Mouse (Mus musculus): ENCODE data around the gene Trappc11. TPM values are rescaled to one million over a fixed set of nuclear protein-coding genes. Genes with fewer than 3 reads are reported as not detected.

Gene Trappc11
- polyA plus RNA-seq, 1 experiment from 2014 or later = 37.5 TPM

GRCm38 (mm10) chr8:47553613-47554012 lies 20.3 kb upstream of the Trappc11 start:
- ATAC-seq (ENCODE audit: low FRiP score, low TSS enrichment) = no peak
- 87% methylated on average over 6 of the region's 6 CpGs for WGBS
- H3K27me3 ChIP-seq (ENCODE audit: control insufficient read depth, insufficient read depth, low read length) = no peaks in the 10 kb centered on the region
- H3K27ac ChIP-seq (ENCODE audit: low read depth, low read length) = no peak overlapping the region
- H3K4me2 ChIP-seq (replicated peaks; ENCODE audit: low read depth, low read length) = no peak overlapping the region
- H3K4me1 ChIP-seq (ENCODE audit: control insufficient read depth, insufficient read depth, low read length) = no peaks in the 10 kb centered on the region
- H3K9ac ChIP-seq (ENCODE audit: low read depth, low read length) = no peak overlapping the region
- H3K36me3 ChIP-seq (ENCODE audit: control insufficient read depth, insufficient read depth, low read length) = peaks cover 30% of the 10 kb centered on the region
- no peaks in the 10 kb centered on the region for H3K9me3 ChIP-seq (ENCODE audit: control insufficient read depth, low read length)
- H3K4me3 ChIP-seq (ENCODE audit: low read length) = no peak overlapping the region

GRCm38 (mm10) chr8:47547102-47547501 lies 13.8 kb upstream of the Trappc11 start:
- ATAC-seq (ENCODE audit: low FRiP score, low TSS enrichment) = no peak

GRCm38 (mm10) chr8:47544094-47544493 lies 10.8 kb upstream of the Trappc11 start:
- 93% methylated on average over 5 of the region's 5 CpGs for WGBS
- no peaks in the 10 kb centered on the region for H3K9me3 ChIP-seq (ENCODE audit: control insufficient read depth, low read length)
- no peak overlapping the region for H3K4me2 ChIP-seq (replicated peaks; ENCODE audit: low read depth, low read length)
- H3K36me3 ChIP-seq (ENCODE audit: control insufficient read depth, insufficient read depth, low read length) = peaks cover 67% of the 10 kb centered on the region
- no peak overlapping the region for H3K27ac ChIP-seq (ENCODE audit: low read depth, low read length)
- no peaks in the 10 kb centered on the region for H3K4me1 ChIP-seq (ENCODE audit: control insufficient read depth, insufficient read depth, low read length)
- no peak for ATAC-seq (ENCODE audit: low FRiP score, low TSS enrichment)
- no peak overlapping the region for H3K9ac ChIP-seq (ENCODE audit: low read depth, low read length)
- H3K4me3 ChIP-seq (ENCODE audit: low read length) = no peak overlapping the region
- H3K27me3 ChIP-seq (ENCODE audit: control insufficient read depth, insufficient read depth, low read length) = no peaks in the 10 kb centered on the region

More at GRCm38 (mm10) chr8:47547102-47547501, 13.8 kb upstream of the Trappc11 start:
- H3K27ac ChIP-seq (ENCODE audit: low read depth, low read length) = no peak overlapping the region
- peaks cover 72% of the 10 kb centered on the region for H3K36me3 ChIP-seq (ENCODE audit: control insufficient read depth, insufficient read depth, low read length)
- H3K27me3 ChIP-seq (ENCODE audit: control insufficient read depth, insufficient read depth, low read length) = no peaks in the 10 kb centered on the region
- no peak overlapping the region for H3K4me3 ChIP-seq (ENCODE audit: low read length)
- no peak overlapping the region for H3K4me2 ChIP-seq (replicated peaks; ENCODE audit: low read depth, low read length)
- no peak overlapping the region for H3K9ac ChIP-seq (ENCODE audit: low read depth, low read length)
- no peaks in the 10 kb centered on the region for H3K4me1 ChIP-seq (ENCODE audit: control insufficient read depth, insufficient read depth, low read length)
- WGBS = 96% methylated on average over 10 of the region's 10 CpGs
- H3K9me3 ChIP-seq (ENCODE audit: control insufficient read depth, low read length) = no peaks in the 10 kb centered on the region

GRCm38 (mm10) chr8:47542746-47543145 lies 9.5 kb upstream of the Trappc11 start:
- ATAC-seq (ENCODE audit: low FRiP score, low TSS enrichment) = no peak

GRCm38 (mm10) chr8:47538323-47538722 lies 5.1 kb upstream of the Trappc11 start:
- peaks cover 35% of the 10 kb centered on the region for H3K36me3 ChIP-seq (ENCODE audit: control insufficient read depth, insufficient read depth, low read length)
- H3K4me3 ChIP-seq (ENCODE audit: low read length) = no peak overlapping the region
- no peak for ATAC-seq (ENCODE audit: low FRiP score, low TSS enrichment)
- no peaks in the 10 kb centered on the region for H3K27me3 ChIP-seq (ENCODE audit: control insufficient read depth, insufficient read depth, low read length)
- H3K27ac ChIP-seq (ENCODE audit: low read depth, low read length) = no peak overlapping the region
- H3K9ac ChIP-seq (ENCODE audit: low read depth, low read length) = no peak overlapping the region
- H3K9me3 ChIP-seq (ENCODE audit: control insufficient read depth, low read length) = no peaks in the 10 kb centered on the region
- WGBS = 75% methylated on average over 4 of the region's 4 CpGs
- no peak overlapping the region for H3K4me2 ChIP-seq (replicated peaks; ENCODE audit: low read depth, low read length)
- peaks cover 5% of the 10 kb centered on the region; the same call in 1 of the 2 replicates for H3K4me1 ChIP-seq (ENCODE audit: control insufficient read depth, insufficient read depth, low read length)

More at GRCm38 (mm10) chr8:47542746-47543145, 9.5 kb upstream of the Trappc11 start:
- 95% methylated on average over 16 of the region's 16 CpGs for WGBS
- Histone ChIP-seq H3K9me3 (ENCODE audit: control insufficient read depth, low read length) (no peaks in the 10 kb centered on the region), H3K4me3 (ENCODE audit: low read length) (no peak overlapping the region), H3K36me3 (ENCODE audit: control insufficient read depth, insufficient read depth, low read length) (peaks cover 64% of the 10 kb centered on the region), H3K9ac (ENCODE audit: low read depth, low read length) (no peak overlapping the region), H3K4me2 (replicated peaks; ENCODE audit: low read depth, low read length) (no peak overlapping the region), H3K27me3 (ENCODE audit: control insufficient read depth, insufficient read depth, low read length) (no peaks in the 10 kb centered on the region), H3K4me1 (ENCODE audit: control insufficient read depth, insufficient read depth, low read length) (no peaks in the 10 kb centered on the region), H3K27ac (ENCODE audit: low read depth, low read length) (no peak overlapping the region)

GRCm38 (mm10) chr8:47528094-47528493 lies 5.2 kb downstream of the Trappc11 start:
- Histone ChIP-seq H3K9ac (ENCODE audit: low read depth, low read length) (no peak overlapping the region), H3K9me3 (ENCODE audit: control insufficient read depth, low read length) (no peaks in the 10 kb centered on the region), H3K36me3 (ENCODE audit: control insufficient read depth, insufficient read depth, low read length) (peaks cover 51% of the 10 kb centered on the region), H3K4me1 (ENCODE audit: control insufficient read depth, insufficient read depth, low read length) (peaks cover 6% of the 10 kb centered on the region; the same call in 1 of the 2 replicates), H3K27me3 (ENCODE audit: control insufficient read depth, insufficient read depth, low read length) (no peaks in the 10 kb centered on the region), H3K4me3 (ENCODE audit: low read length) (no peak overlapping the region), H3K4me2 (replicated peaks; ENCODE audit: low read depth, low read length) (no peak overlapping the region), H3K27ac (ENCODE audit: low read depth, low read length) (no peak overlapping the region)
- WGBS = 90% methylated on average over 1 of the region's 1 CpGs
- no peak for ATAC-seq (ENCODE audit: low FRiP score, low TSS enrichment)

GRCm38 (mm10) chr8:47513601-47514000 lies 19.7 kb downstream of the Trappc11 start:
- H3K9me3 ChIP-seq (ENCODE audit: control insufficient read depth, low read length) = no peaks in the 10 kb centered on the region
- 97% methylated on average over 15 of the region's 15 CpGs for WGBS
- no peak overlapping the region for H3K27ac ChIP-seq (ENCODE audit: low read depth, low read length)
- no peak overlapping the region for H3K9ac ChIP-seq (ENCODE audit: low read depth, low read length)
- H3K4me1 ChIP-seq (ENCODE audit: control insufficient read depth, insufficient read depth, low read length) = no peaks in the 10 kb centered on the region
- peaks cover 72% of the 10 kb centered on the region for H3K36me3 ChIP-seq (ENCODE audit: control insufficient read depth, insufficient read depth, low read length)
- ATAC-seq (ENCODE audit: low FRiP score, low TSS enrichment) = no peak
- no peaks in the 10 kb centered on the region for H3K27me3 ChIP-seq (ENCODE audit: control insufficient read depth, insufficient read depth, low read length)
- no peak overlapping the region for H3K4me3 ChIP-seq (ENCODE audit: low read length)
- H3K4me2 ChIP-seq (replicated peaks; ENCODE audit: low read depth, low read length) = no peak overlapping the region

GRCm38 (mm10) chr8:47510930-47511329 lies 22.3 kb downstream of the Trappc11 start:
- no peak for ATAC-seq (ENCODE audit: low FRiP score, low TSS enrichment)
- 93% methylated on average over 9 of the region's 9 CpGs for WGBS
- no peaks in the 10 kb centered on the region for H3K27me3 ChIP-seq (ENCODE audit: control insufficient read depth, insufficient read depth, low read length)

GRCm38 (mm10) chr8:47505431-47505830 lies 27.8 kb downstream of the Trappc11 start:
- Histone ChIP-seq H3K9me3 (ENCODE audit: control insufficient read depth, low read length) (no peaks in the 10 kb centered on the region), H3K27me3 (ENCODE audit: control insufficient read depth, insufficient read depth, low read length) (no peaks in the 10 kb centered on the region), H3K9ac (ENCODE audit: low read depth, low read length) (no peak overlapping the region), H3K27ac (ENCODE audit: low read depth, low read length) (no peak overlapping the region), H3K4me1 (ENCODE audit: control insufficient read depth, insufficient read depth, low read length) (no peaks in the 10 kb centered on the region), H3K4me2 (replicated peaks; ENCODE audit: low read depth, low read length) (no peak overlapping the region), H3K36me3 (ENCODE audit: control insufficient read depth, insufficient read depth, low read length) (peaks cover 74% of the 10 kb centered on the region), H3K4me3 (ENCODE audit: low read length) (no peak overlapping the region)
- WGBS = 93% methylated on average over 12 of the region's 12 CpGs
- ATAC-seq (ENCODE audit: low FRiP score, low TSS enrichment) = no peak

More at GRCm38 (mm10) chr8:47510930-47511329, 22.3 kb downstream of the Trappc11 start:
- no peak overlapping the region for H3K4me2 ChIP-seq (replicated peaks; ENCODE audit: low read depth, low read length)
- peaks cover 72% of the 10 kb centered on the region for H3K36me3 ChIP-seq (ENCODE audit: control insufficient read depth, insufficient read depth, low read length)
- H3K27ac ChIP-seq (ENCODE audit: low read depth, low read length) = no peak overlapping the region
- H3K9ac ChIP-seq (ENCODE audit: low read depth, low read length) = no peak overlapping the region
- H3K4me1 ChIP-seq (ENCODE audit: control insufficient read depth, insufficient read depth, low read length) = no peaks in the 10 kb centered on the region
- no peaks in the 10 kb centered on the region for H3K9me3 ChIP-seq (ENCODE audit: control insufficient read depth, low read length)
- H3K4me3 ChIP-seq (ENCODE audit: low read length) = no peak overlapping the region

Measured in kidney, embryonic 14.5 days (tissue).